Mouse (Mus musculus) skeletal muscle tissue, postnatal 0 days (tissue): ENCODE measurements around the gene Rpl7a. TPM values are rescaled to one million over a fixed set of nuclear protein-coding genes. Genes with fewer than 3 reads are reported as not detected.

ENCODE experiments used
- polyA plus RNA-seq: library from polyadenylated mRNA; unstranded; fragments of >200 nt; fragmentation: Nextera tagmentation; extraction: Ambion mirVana; gene quantifications from 2 replicates; pipeline ENCODE4 v1.2.1, GENCODE M21; 2015

The Rpl7a gene
- polyA plus RNA-seq, result 346 and 348 TPM in 2 replicates

DNA sequence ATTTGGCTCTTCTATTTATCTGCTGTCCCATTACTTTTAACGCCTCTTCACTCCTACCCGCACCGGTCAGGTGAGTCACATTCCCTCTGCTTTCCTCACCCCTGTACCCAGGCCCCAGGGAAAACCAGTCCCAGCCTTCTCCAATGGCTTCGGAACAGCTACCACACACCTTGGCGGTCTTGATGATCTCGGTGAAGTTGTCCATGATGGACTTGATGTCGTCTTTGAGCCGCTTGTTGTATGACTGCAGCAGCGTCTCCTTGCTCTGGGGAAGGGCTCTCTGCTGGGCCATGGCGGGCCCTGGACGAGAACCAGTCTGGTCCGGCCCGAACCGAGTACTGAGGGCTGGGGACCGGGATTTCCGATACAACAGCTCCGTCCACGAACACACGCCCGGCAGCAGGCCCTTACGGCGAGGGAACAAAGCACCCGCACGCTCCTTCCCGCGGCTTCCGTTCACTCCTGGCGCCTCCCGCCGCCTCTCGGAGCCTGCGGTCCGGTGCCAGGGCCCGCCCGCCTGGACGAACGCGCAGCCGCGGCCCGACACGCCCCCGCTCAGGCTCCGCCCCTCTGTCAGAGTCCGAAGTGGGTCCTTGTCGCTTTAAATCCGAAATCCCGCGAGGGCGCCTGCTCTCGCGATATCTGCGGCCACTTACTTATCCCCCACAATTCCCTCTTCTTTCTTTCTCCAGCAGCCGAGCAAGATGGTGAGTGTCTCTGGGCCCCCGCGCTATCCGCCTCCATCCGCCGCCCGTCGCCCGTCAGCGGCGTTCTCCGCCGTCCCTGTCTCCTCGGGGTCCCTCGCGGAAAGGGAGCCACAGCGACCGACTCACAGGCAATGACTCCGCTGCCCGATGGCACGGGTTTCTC, at the start of gene Rpl7a, which contains the start of gene Med22:
Gene Rpl7a (plus strand): TSS at position 641 of the 870 bp plus-strand sequence.
Gene Med22 (minus strand): TSS at position 554 of the 870 bp plus-strand sequence.

DNA sequence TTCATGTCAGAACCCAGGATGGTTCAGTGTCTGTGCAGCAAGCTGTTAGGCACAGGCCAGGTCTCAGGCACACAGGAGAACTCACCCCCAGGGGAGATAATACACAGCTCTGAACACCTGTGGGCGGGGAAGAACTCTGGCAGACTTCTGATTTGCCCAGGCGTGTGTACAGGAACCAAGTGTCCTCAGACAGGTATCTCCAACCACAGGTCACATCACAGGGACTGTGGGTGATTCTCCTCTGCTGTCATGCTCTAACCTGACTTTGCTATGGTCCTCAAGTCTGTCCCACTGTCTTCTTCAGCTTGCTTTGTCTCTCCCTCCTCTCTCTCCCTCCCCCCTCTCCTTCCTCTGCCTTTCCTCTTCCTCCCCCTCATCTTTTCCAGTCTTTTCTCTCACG, 45.7 kb upstream of the Rpl7a start, which contains the start of gene Abo:
Gene Abo (minus strand): TSS at position 101 of the 400 bp plus-strand sequence.

DNA sequence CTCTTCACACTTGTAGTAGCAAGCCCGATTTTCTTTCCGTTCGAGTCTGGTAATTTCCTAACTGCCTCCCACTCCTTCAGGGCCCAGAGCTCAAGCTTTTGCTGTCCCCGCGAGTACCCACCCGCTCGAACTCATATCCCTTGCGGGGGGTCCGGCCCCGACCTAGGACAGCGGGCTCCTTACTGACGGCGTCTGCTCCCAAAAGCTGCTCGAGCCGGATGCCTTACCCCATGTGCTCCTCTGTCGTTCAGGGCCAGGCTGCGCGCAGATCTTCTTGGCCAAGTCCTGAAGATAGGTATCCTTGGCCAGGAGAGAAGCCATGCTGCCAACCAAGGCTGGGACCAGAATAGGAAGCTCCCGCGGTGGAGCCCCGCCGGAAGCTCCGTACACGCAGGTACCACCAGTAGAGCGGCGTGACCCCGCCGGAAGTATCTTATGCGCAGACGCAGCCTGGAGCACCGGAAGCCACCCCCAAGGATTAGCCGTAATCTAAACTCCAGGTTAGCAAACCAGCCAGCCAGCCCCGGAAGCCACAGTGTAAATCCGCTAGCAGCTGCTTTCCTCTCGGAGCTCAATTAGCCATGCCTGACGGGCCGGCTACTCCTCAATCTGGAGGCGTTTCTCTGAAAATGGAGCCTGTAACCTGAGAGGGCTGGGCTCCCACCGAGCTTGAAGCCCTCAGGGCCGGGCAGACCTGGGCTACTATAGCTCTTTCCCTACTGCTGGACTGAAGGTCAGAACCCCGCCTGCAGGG, 7.9 kb upstream of the Rpl7a start, which contains the start of gene Surf6:
Gene Surf6 (minus strand): TSS at position 413 of the 754 bp plus-strand sequence.

GRCm38 (mm10) chr2:26915927-26916728, 5.6 kb downstream of the Rpl7a start, which contains the start of the genes Surf2 and Surf1:
TSS of gene Surf2 (plus strand) at chr2:26916367.
TSS of gene Surf1 (minus strand) at chr2:26916530.

DNA sequence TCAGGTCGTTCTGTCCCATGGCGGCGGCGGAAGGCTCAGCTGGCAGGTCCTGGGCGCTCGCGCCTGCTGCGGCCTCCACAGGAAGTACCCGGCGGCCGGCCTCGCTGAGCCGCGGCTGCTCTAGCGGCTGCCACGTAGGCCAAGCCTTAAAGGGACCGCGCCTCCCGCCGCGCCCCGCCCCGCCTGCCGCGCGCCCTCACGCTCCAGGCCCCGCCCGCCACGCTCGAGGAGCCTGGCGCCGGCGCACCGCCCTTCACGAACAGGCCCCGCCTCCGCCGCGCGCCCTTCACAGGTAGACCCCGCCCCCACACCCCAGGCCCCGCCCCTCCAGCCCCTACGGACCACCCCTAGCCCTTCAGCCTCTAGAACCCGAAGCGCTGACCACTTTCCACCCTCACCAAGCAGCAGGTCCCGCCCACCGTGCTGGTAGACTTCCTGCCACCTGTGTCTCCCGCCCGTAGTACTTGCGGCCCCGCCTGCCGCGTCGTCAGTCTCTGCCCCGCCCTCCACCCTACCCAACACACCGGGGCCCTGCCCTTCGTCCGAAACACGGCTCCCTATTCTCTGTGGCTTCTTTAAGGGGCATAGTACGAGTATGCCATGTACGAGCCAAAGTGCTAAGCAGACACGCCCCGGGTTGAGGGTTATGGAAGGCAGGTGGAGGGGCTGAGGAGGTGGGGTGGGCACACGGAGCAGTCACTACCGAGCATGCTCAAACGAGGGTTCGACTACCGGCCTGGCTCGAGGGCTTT, 22.9 kb downstream of the Rpl7a start, which contains the start of the genes Surf4 and Stkld1:
Gene Surf4 (minus strand): TSS at position 625 of the 752 bp plus-strand sequence.
Gene Stkld1 (plus strand): TSS at position 744 of the 752 bp plus-strand sequence.

Other genes with a start within 250 kb of the Rpl7a start
- not detected in 2 replicates for gene Lcn4, start 239.5 kb upstream of the Rpl7a start, polyA plus RNA-seq
- gene Abo, start 45.8 kb upstream of the Rpl7a start, polyA plus RNA-seq, result not detected in 2 replicates
- 8.4 and 8.8 TPM in 2 replicates for gene Surf6, start 7.9 kb upstream of the Rpl7a start, polyA plus RNA-seq
- 27.8 and 30.7 TPM in 2 replicates for gene Med22, start 87 bp upstream of the Rpl7a start, polyA plus RNA-seq
- 22.1 and 24.5 TPM in 2 replicates for gene Surf2, start 5.6 kb downstream of the Rpl7a start, polyA plus RNA-seq
- 39.8 and 44.5 TPM in 2 replicates for gene Surf1, start 5.8 kb downstream of the Rpl7a start, polyA plus RNA-seq
- gene Surf4, start 23.2 kb downstream of the Rpl7a start, polyA plus RNA-seq, result 113 and 137 TPM in 2 replicates
- 0.09 TPM in 1 of 2 replicates, not detected in the other for gene Stkld1, start 23.3 kb downstream of the Rpl7a start, polyA plus RNA-seq
- gene Rexo4, start 53.6 kb downstream of the Rpl7a start, polyA plus RNA-seq, result 16.3 and 18.7 TPM in 2 replicates
- 0.12 TPM in 1 of 2 replicates, not detected in the other for gene Adamts13, start 62.7 kb downstream of the Rpl7a start, polyA plus RNA-seq
- 27.7 and 32.4 TPM in 2 replicates for gene Cacfd1, start 99.2 kb downstream of the Rpl7a start, polyA plus RNA-seq
- gene Slc2a6, start 117.2 kb downstream of the Rpl7a start, polyA plus RNA-seq, result 0.54 and 0.56 TPM in 2 replicates
- gene Mymk, start 161.4 kb downstream of the Rpl7a start, polyA plus RNA-seq, result 166 and 171 TPM in 2 replicates
- 2.2 and 2.6 TPM in 2 replicates for gene Adamtsl2, start 168.6 kb downstream of the Rpl7a start, polyA plus RNA-seq
- gene Fam163b, start 231.7 kb downstream of the Rpl7a start, polyA plus RNA-seq, result 0.15 and 0.18 TPM in 2 replicates